Mouse (Mus musculus) stomach, postnatal 0 days (tissue): Measurements from ENCODE around the gene Aunip.

Experiments
- CTCF ChIP-seq: IDR thresholded peaks from 2 replicates; pipeline ENCODE4 v1.5.1; 2016; ENCODE audit warnings: antibody characterized with exemption, low read depth, mild to moderate bottlenecking, moderate library complexity
- EP300 ChIP-seq: optimal IDR thresholded peaks from 2 replicates; pipeline ENCODE3; 2016; ENCODE audit warnings: antibody characterized with exemption

- TF ChIP-seq CTCF (no peak), EP300 (no peak)
These were observed 28.4 kb upstream of the Aunip start for GRCm38 (mm10) chr4:134482442-134482841.
